Comparison of ENCODE assay signal across 8 mouse cellular contexts in genomic region chr5:65823601-65824133, GRCm38 (mm10). TPM values are rescaled to one million over a fixed set of nuclear protein-coding genes. Genes with fewer than 3 reads are reported as not detected.
DNase-seq lines count a peak whose midpoint lies in the region; ATAC-seq lines count a peak whose summit lies in the region.

No protein-coding gene starts in this region.

- no peaks in the 10 kb centered on the region for H3K9me3 ChIP-seq in forebrain, embryonic 10.5 days
- no peaks in the 10 kb centered on the region for H3K9me3 ChIP-seq in forebrain, embryonic 12.5 days

- DNase-seq in forebrain, embryonic 10.5 days (ENCODE audit: extremely low spot score, low spot score): peak; percentile 20
- peak; percentile 7 for DNase-seq in ovary, postnatal 14 days (ENCODE audit: low spot score)
- no peak for DNase-seq in ovary, postnatal 10 days (ENCODE audit: low spot score)
- DNase-seq in brain, adult 2 months (ENCODE audit: low read depth, low spot score): peak; percentile 44
- DNase-seq in kidney, adult 8-10 months: peak; percentile 16 to 48
- DNase-seq in thymus, postnatal 36 days: peak; percentile 62 to 70

- no peak overlapping the region for H3K4me3 ChIP-seq in forebrain, embryonic 10.5 days
- no peak overlapping the region for H3K4me3 ChIP-seq in forebrain, embryonic 12.5 days (replicated peaks)

- no peak overlapping the region for H3K4me2 ChIP-seq in forebrain, embryonic 12.5 days

- H3K4me1 ChIP-seq in forebrain, embryonic 10.5 days: no peaks in the 10 kb centered on the region
- no peaks in the 10 kb centered on the region for H3K4me1 ChIP-seq in forebrain, embryonic 12.5 days

- no peaks in the 10 kb centered on the region for H3K27me3 ChIP-seq in forebrain, embryonic 10.5 days (ENCODE audit: poor library complexity, severe bottlenecking)
- H3K27me3 ChIP-seq in forebrain, embryonic 12.5 days: no peaks in the 10 kb centered on the region

- H3K9ac ChIP-seq in forebrain, embryonic 12.5 days: no peak overlapping the region

- ATAC-seq in forebrain, embryonic 12.5 days (ENCODE audit: low FRiP score): no peak
- ATAC-seq in megakaryocyte, adult 5-6 weeks (ENCODE audit: poor library complexity, severe bottlenecking): peak; percentile 59; the same call in 1 of the 2 replicates

- H3K36me3 ChIP-seq in forebrain, embryonic 10.5 days (replicated peaks): peaks cover 95% of the 10 kb centered on the region
- H3K36me3 ChIP-seq in forebrain, embryonic 12.5 days (replicated peaks): peaks cover 74% of the 10 kb centered on the region

- whole genome bisulfite sequencing in forebrain, embryonic 10.5 days: 81% methylated on average over 5 of the region's 5 CpGs
- 75% methylated on average over 5 of the region's 5 CpGs for WGBS in forebrain, embryonic 12.5 days

- H3K27ac ChIP-seq in forebrain, embryonic 10.5 days: no peak overlapping the region
- no peak overlapping the region for H3K27ac ChIP-seq in forebrain, embryonic 12.5 days

RNA-seq across cellular contexts. Expression of gene Rhoh, which starts 37.3 kb away (rescaled TPM):
- 0.12 and 0.26 TPM in 2 replicates for polyA plus RNA-seq in forebrain, embryonic 10.5 days (2016; fragmentation: Nextera tagmentation; extraction: Ambion mirVana)
- polyA plus RNA-seq in forebrain, embryonic 12.5 days (2016; fragmentation: Nextera tagmentation; extraction: Ambion mirVana): 0.15 and 0.59 TPM in 2 replicates
- total RNA-seq in megakaryocyte, adult 5-6 weeks (2015): 6.4 and 10.8 TPM in 2 replicates
- total RNA-seq in megakaryocyte, adult 5-6 weeks (2017): 9.3 and 10.5 TPM in 2 replicates
